Mouse (Mus musculus) CD4-positive, CD25-positive, alpha-beta regulatory T cell, adult 9 weeks (primary cell): ENCODE measurements around the gene Fam13a. TPM values are rescaled to one million over a fixed set of nuclear protein-coding genes. Genes with fewer than 3 reads are reported as not detected.

ENCODE experiments used
- polyA plus RNA-seq: library from polyadenylated mRNA; unstranded; fragments of 100-300 nt; shearing (Covaris generic); gene quantifications from one replicate; pipeline ENCODE4 v1.2.1, GENCODE M21; 2017

Fam13a gene
- polyA plus RNA-seq: 0.16 TPM

DNA sequence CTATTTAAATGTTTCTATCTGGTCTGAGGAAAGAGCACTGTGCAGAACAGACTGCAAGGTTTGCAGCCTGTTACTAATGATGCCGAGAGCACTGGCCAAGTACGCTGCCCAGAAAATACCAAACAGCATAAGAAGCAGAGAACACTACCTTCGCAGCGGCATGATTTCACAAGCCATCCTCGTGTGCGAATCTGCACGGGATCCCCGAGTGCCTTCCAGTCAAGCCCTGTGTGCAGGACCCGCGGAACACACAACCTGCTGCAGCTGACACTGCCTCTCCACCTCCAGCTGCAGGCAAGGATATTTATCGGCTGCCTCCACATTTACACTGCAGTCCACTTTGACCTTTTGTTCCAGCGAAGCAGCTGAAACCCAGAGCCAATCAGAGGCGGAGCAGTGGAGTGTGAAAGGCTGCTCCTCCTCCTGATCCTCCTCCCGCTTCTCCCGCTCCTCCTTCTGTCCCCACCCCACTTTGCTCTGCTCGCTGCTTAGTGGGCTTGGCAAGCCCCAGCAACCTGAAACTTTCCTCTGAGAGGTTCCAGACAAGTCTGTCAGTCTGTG is at the start of gene Fam13a:
Gene Fam13a, minus strand, starts transcription at position 386 of the 561 bp plus-strand sequence.

DNA sequence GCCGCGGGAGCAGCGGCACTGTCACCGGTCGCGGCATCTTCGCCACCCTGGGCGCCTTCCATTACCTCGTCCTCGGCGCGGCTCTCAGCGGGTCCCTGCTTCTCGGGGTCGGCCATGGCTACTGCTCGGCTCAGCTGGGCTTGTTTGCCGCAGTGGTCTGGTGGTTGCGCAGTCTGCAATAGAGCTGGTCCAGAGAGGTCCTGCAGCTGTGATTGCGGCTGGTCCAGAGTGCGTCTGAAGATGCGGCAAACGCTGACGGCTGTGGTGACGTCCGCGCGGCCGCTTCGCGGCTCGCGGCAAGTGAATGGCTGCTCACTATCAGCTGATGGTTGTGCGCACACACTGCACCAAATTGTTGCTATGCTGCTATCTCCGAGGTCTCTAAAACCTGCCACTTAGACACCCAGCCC is 117.5 kb downstream of the Fam13a start, which contains the start of gene Nap1l5:
Gene Nap1l5, minus strand, starts transcription at position 225 of the 410 bp plus-strand sequence.

Other genes with a start within 250 kb of the Fam13a start
- 56.9 TPM for gene Herc3, start 193.1 kb downstream of the Fam13a start, polyA plus RNA-seq
- not detected for gene Nap1l5, start 117.5 kb downstream of the Fam13a start, polyA plus RNA-seq
- gene Tigd2, start 184.3 kb upstream of the Fam13a start, polyA plus RNA-seq: 21.9 TPM